Mouse (Mus musculus): ENCODE results near the gene Olfr433. TPM values are rescaled to one million over a fixed set of nuclear protein-coding genes. Genes with fewer than 3 reads are reported as not detected.

Olfr433 gene
- polyA plus RNA-seq, 1 experiment from 2014 or later: not detected

GRCm38 (mm10) chr1:174055248-174055647, 14.7 kb downstream of the Olfr433 start:
- Histone ChIP-seq H3K27me3 (ENCODE audit: insufficient read depth, low read length) (no peaks in the 10 kb centered on the region), H3K4me3 (ENCODE audit: low read depth, low read length) (no peak overlapping the region), H3K4me1 (ENCODE audit: insufficient read depth) (no peaks in the 10 kb centered on the region), H3K36me3 (ENCODE audit: insufficient read depth) (no peaks in the 10 kb centered on the region), H3K9ac (no peak overlapping the region), H3K9me3 (ENCODE audit: low read depth, low read length) (no peaks in the 10 kb centered on the region), H3K4me2 (no peak overlapping the region), H3K27ac (ENCODE audit: low read depth) (no peak overlapping the region)
- TF ChIP-seq CTCF (IDR thresholded peaks at IDR 0.05; ENCODE audit: low read depth): no peak
- ATAC-seq (ENCODE audit: insufficient read depth) (no peak), DNase-seq (no peak)
- WGBS: 73% methylated on average over 2 of the region's 2 CpGs

- no peaks in the 10 kb centered on the region for H3K36me3 ChIP-seq (ENCODE audit: insufficient read depth)
- no peaks in the 10 kb centered on the region for H3K9me3 ChIP-seq (ENCODE audit: low read depth, low read length)
- H3K27me3 ChIP-seq (ENCODE audit: insufficient read depth, low read length): no peaks in the 10 kb centered on the region
- 86% methylated on average over 3 of the region's 3 CpGs for WGBS
- H3K27ac ChIP-seq (ENCODE audit: low read depth): no peak within 1 kb of the TSS
- H3K9ac ChIP-seq: no peak within 1 kb of the TSS
- no peaks in the 10 kb centered on the region for H3K4me1 ChIP-seq (ENCODE audit: insufficient read depth)
- no peak for ATAC-seq (ENCODE audit: insufficient read depth)
- no peak for DNase-seq
- TF ChIP-seq CTCF (IDR thresholded peaks at IDR 0.05; ENCODE audit: low read depth): no peak
- H3K4me3 ChIP-seq (ENCODE audit: low read depth, low read length): no peak within 1 kb of the TSS
- H3K4me2 ChIP-seq: no peak within 1 kb of the TSS
Observed at GRCm38 (mm10) chr1:174066305-174066704, 25.8 kb downstream of the Olfr433 start, which contains the start of gene Olfr430. TSS of gene Olfr430 (plus strand) at chr1:174066605.

- Histone ChIP-seq H3K4me2 (no peak within 1 kb of the TSS), H3K36me3 (ENCODE audit: insufficient read depth) (no peaks in the 10 kb centered on the region), H3K27me3 (ENCODE audit: insufficient read depth, low read length) (no peaks in the 10 kb centered on the region), H3K27ac (ENCODE audit: low read depth) (no peak within 1 kb of the TSS), H3K9me3 (ENCODE audit: low read depth, low read length) (no peaks in the 10 kb centered on the region), H3K4me3 (ENCODE audit: low read depth, low read length) (no peak within 1 kb of the TSS), H3K9ac (no peak within 1 kb of the TSS), H3K4me1 (ENCODE audit: insufficient read depth) (no peaks in the 10 kb centered on the region)
- WGBS: 87% methylated on average over 2 of the region's 2 CpGs
- no peak for TF ChIP-seq CTCF (IDR thresholded peaks at IDR 0.05; ENCODE audit: low read depth)
- DNase-seq: no peak
- no peak for ATAC-seq (ENCODE audit: insufficient read depth)
Observed at GRCm38 (mm10) chr1:174084031-174084430, 43.5 kb downstream of the Olfr433 start, which contains the start of gene Olfr429. TSS of gene Olfr429 (plus strand) at chr1:174084331.

Other genes with a start within 250 kb of the Olfr433 start
- 0.32 and 0.49 TPM in 2 replicates for gene Ifi211, start 127.7 kb upstream of the Olfr433 start, polyA plus RNA-seq (2014; fragmentation: Nextera tagmentation; extraction: Ambion mirVana)
- gene Mndal, start 98.2 kb upstream of the Olfr433 start, polyA plus RNA-seq (2014; fragmentation: Nextera tagmentation; extraction: Ambion mirVana): 0.84 and 1.4 TPM in 2 replicates
- gene Ifi203, start 98.0 kb upstream of the Olfr433 start, polyA plus RNA-seq (2014; fragmentation: Nextera tagmentation; extraction: Ambion mirVana): 0.83 and 1.1 TPM in 2 replicates
- gene Ifi202b, start 58.0 kb upstream of the Olfr433 start, polyA plus RNA-seq (2014; fragmentation: Nextera tagmentation; extraction: Ambion mirVana): not detected in 2 replicates
- gene Ifi205, start 8.9 kb upstream of the Olfr433 start, polyA plus RNA-seq (2014; fragmentation: Nextera tagmentation; extraction: Ambion mirVana): 0.26 and 0.30 TPM in 2 replicates
- not detected in 2 replicates for gene Olfr432, start 8.5 kb downstream of the Olfr433 start, polyA plus RNA-seq (2014; fragmentation: Nextera tagmentation; extraction: Ambion mirVana)
- gene Olfr430, start 25.9 kb downstream of the Olfr433 start, polyA plus RNA-seq (2014; fragmentation: Nextera tagmentation; extraction: Ambion mirVana): not detected in 2 replicates
- not detected in 2 replicates for gene Olfr429, start 43.6 kb downstream of the Olfr433 start, polyA plus RNA-seq (2014; fragmentation: Nextera tagmentation; extraction: Ambion mirVana)
- not detected in 2 replicates for gene Olfr427, start 56.2 kb downstream of the Olfr433 start, polyA plus RNA-seq (2014; fragmentation: Nextera tagmentation; extraction: Ambion mirVana)
- gene Olfr231, start 80.5 kb downstream of the Olfr433 start, polyA plus RNA-seq (2014; fragmentation: Nextera tagmentation; extraction: Ambion mirVana): not detected in 2 replicates
- gene Olfr424, start 90.8 kb downstream of the Olfr433 start, polyA plus RNA-seq (2014; fragmentation: Nextera tagmentation; extraction: Ambion mirVana): not detected in 2 replicates
- gene Olfr420, start 114.9 kb downstream of the Olfr433 start, polyA plus RNA-seq (2014; fragmentation: Nextera tagmentation; extraction: Ambion mirVana): not detected in 2 replicates
- 0.30 and 0.67 TPM in 2 replicates for gene Spta1, start 132.1 kb downstream of the Olfr433 start, polyA plus RNA-seq (2014; fragmentation: Nextera tagmentation; extraction: Ambion mirVana)
- gene Olfr419, start 211.4 kb downstream of the Olfr433 start, polyA plus RNA-seq (2014; fragmentation: Nextera tagmentation; extraction: Ambion mirVana): not detected in 2 replicates